Mouse (Mus musculus) 416B (cell line): ENCODE results near the gene Prg4.

ENCODE experiments used
- DNase-seq: peaks from one replicate; pipeline ENCODE4 v3.0.0; 2011; ENCODE audit warnings: low read depth

Gene Prg4

DNA sequence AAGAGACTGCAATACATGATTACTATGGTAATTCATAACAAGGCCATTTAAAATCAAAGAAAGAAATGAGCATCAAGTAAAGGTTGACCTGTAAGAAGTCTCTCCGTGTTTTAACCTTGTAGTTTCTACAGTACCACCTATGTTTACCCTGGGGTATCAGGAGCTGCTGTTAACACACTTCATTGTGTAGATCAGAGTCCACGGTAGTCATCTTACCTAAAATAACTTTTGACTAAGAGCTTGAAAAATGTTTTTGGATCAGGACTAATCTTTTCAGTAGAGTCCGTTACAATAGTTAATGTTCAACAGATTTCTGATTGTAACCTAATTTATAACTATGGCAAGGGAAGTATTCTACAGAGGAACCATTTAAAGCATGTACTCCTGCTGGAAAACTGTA, 61.4 kb downstream of the Prg4 start:
- no peak for DNase-seq

DNA sequence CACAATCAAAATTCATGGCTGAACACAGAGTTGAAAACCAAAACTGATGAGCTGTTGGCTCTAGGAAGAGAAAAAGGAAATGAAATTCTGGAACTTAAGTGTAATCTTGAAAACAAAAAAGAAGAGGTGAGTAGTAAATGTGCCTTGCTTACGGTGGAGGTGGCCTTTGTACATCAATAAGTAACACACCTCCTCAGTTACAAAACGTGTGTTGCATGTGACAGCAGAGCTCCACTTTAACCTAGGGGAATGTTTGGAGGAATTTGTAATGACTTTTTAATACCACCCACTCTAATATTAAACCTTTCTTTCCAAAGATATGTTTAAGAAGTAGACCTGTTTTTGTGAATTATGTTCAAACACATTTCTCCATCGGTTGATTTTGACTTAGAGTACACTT, 62.1 kb downstream of the Prg4 start:
- DNase-seq = no peak
